Mouse (Mus musculus) embryonic facial prominence, embryonic 12.5 days (tissue): ENCODE results near the gene Ffar3. TPM values are rescaled to one million over a fixed set of nuclear protein-coding genes. Genes with fewer than 3 reads are reported as not detected.

Experiments
- ATAC-seq: fragments of 200-750 bp; cut with Nextera tagmentation; 2 replicates; pipeline ENCODE4 v1.8.0; 2017; ENCODE audit not compliant: insufficient number of reproducible peaks, insufficient read depth, low FRiP score, low TSS enrichment
- H3K27ac ChIP-seq: fragments of 300-500 bp; sonication (generic); 2 replicates; pipeline ENCODE4 v1.5.1; 2016; ENCODE audit warnings: mild to moderate bottlenecking
- H3K27me3 ChIP-seq: fragments of 300-500 bp; sonication (generic); 2 replicates; pipeline ENCODE4 v1.6.1; 2016; ENCODE audit warnings: mild to moderate bottlenecking, moderate library complexity
- H3K36me3 ChIP-seq: fragments of 300-500 bp; sonication (generic); 2 replicates; pipeline ENCODE4 v1.6.1; 2016; ENCODE audit warnings: mild to moderate bottlenecking
- H3K4me1 ChIP-seq: fragments of 300-500 bp; sonication (generic); 2 replicates; pipeline ENCODE4 v1.6.1; 2016
- H3K4me2 ChIP-seq: fragments of 300-500 bp; sonication (generic); replicated peaks from 2 replicates; pipeline ENCODE4 v1.6.1; 2016; ENCODE audit warnings: mild to moderate bottlenecking, moderate library complexity
- H3K4me3 ChIP-seq: fragments of 300-500 bp; sonication (generic); 2 replicates; pipeline ENCODE4 v1.5.1; 2016; ENCODE audit warnings: mild to moderate bottlenecking
- H3K9ac ChIP-seq: fragments of 300-500 bp; sonication (generic); 2 replicates; pipeline ENCODE4 v1.6.1; 2016; ENCODE audit warnings: mild to moderate bottlenecking, moderate library complexity
- H3K9me3 ChIP-seq: fragments of 300-500 bp; sonication (generic); 2 replicates; pipeline ENCODE4 v1.6.1; 2016; ENCODE audit warnings: mild to moderate bottlenecking, moderate library complexity
- WGBS: fragments of 180-500 bp; shearing (Covaris S2); methylation state at CpG from one replicate; pipeline ENCODE4 v1.1.7; 2016; 5-methylcytosine and 5-hydroxymethylcytosine counted together
- polyA plus RNA-seq: library from polyadenylated mRNA; unstranded; fragments of >200 nt; fragmentation: Nextera tagmentation; extraction: Ambion mirVana; gene quantifications from 2 replicates; pipeline ENCODE4 v1.2.1, GENCODE M21; 2016

Ffar3 gene
- polyA plus RNA-seq, 1 experiment from 2014 or later = 0.13 TPM

GRCm38 (mm10) chr7:30820131-30820530, 35.8 kb downstream of the Ffar3 start:
- Histone ChIP-seq H3K4me3 (no peak overlapping the region), H3K27me3 (no peaks in the 10 kb centered on the region), H3K9ac (no peak overlapping the region), H3K36me3 (no peaks in the 10 kb centered on the region), H3K9me3 (no peaks in the 10 kb centered on the region), H3K27ac (no peak overlapping the region), H3K4me1 (0 out of 2 replicates have a peak, but pooled peaks cover 9% of the 10 kb centered on the region), H3K4me2 (no peak overlapping the region)
- WGBS = 62% methylated on average over 6 of the region's 6 CpGs
- no peak for ATAC-seq

DNA sequence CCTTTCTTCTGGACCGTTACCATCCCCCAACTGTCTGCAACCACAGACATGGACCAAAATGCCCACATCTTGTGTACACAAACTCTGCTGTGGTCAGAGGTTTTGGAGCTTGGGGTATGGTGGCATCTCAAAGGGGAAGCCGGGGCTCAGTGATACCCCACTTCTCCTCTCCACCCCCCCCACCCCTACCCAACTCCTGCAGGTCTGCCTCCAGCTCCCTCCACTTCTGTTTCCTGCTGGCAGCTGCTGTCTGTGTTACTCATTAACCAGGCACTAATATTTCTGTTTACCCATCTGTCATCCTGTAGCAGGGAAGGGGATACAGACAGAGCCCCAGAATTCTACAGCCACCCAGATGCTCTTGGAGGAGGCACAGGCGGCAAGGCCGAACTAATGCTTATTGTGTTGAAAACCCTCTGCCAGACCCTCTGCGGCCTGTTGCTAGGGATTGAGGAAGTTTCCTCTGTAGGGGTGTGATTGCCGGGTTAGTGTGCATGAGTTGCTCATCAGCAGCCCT, 43.6 kb downstream of the Ffar3 start:
- Histone ChIP-seq H3K4me2 (no peak overlapping the region), H3K36me3 (no peaks in the 10 kb centered on the region), H3K9ac (no peak overlapping the region), H3K4me1 (no peaks in the 10 kb centered on the region), H3K27ac (no peak overlapping the region), H3K27me3 (no peaks in the 10 kb centered on the region), H3K9me3 (no peaks in the 10 kb centered on the region), H3K4me3 (no peak overlapping the region)
- 70% methylated on average over 6 of the region's 6 CpGs for WGBS
- ATAC-seq = no peak

DNA sequence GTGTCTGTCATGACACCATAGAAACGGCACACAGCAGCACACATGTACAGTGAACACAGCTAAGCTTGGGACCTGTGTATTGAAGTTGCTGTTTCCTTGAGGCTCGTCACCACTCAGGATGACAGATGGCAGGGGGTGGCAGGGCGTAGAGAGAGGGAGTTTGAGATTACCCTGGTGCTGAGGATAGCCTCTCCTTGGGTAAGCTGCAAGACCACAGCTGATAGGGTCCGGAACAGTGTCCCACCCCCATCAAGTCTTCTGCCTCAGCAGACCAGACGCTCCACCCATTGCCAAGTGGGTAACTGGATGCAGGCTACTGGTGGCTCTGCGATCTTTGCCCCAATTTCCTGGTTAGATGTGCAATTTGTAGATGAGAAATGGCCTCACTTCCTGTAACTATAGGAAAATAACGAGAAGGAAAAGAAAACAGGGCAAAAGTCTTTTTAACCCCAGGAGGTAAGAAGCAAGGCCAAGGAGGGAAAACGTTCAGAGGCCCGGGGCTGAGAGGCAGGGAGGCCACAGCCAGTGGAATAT, 44.2 kb downstream of the Ffar3 start:
- H3K9ac ChIP-seq = no peak overlapping the region
- H3K27me3 ChIP-seq = no peaks in the 10 kb centered on the region
- H3K9me3 ChIP-seq = no peaks in the 10 kb centered on the region
- H3K4me2 ChIP-seq = no peak overlapping the region
- H3K4me1 ChIP-seq = no peaks in the 10 kb centered on the region
- ATAC-seq = no peak
- H3K27ac ChIP-seq = no peak overlapping the region
- no peak overlapping the region for H3K4me3 ChIP-seq
- 58% methylated on average over 9 of the region's 9 CpGs for WGBS
- no peaks in the 10 kb centered on the region for H3K36me3 ChIP-seq

DNA sequence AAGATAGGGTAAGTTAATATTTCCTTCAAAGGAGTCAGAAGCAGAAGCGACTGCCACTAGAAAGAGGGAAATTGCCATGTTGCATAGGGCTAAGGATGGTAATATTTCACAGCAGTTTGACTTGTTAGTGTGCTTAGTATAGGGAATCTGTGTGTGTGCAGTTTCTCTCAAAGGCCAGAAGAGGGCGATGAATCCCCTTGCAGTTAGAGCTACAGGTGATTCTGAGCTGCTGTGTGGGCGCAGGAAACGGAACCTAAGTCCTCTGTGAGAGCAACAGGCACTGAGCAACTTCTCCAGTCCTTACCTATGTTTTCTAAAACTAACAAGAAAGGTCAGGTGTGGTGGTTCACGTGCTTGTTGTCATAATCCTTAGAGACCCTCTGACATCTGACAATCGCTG, 45.7 kb downstream of the Ffar3 start:
- Histone ChIP-seq H3K4me3 (no peak overlapping the region), H3K4me1 (no peaks in the 10 kb centered on the region), H3K27ac (no peak overlapping the region), H3K4me2 (no peak overlapping the region), H3K9ac (no peak overlapping the region), H3K27me3 (no peaks in the 10 kb centered on the region), H3K9me3 (no peaks in the 10 kb centered on the region), H3K36me3 (no peaks in the 10 kb centered on the region)
- 51% methylated on average over 6 of the region's 6 CpGs for WGBS
- ATAC-seq = no peak

DNA sequence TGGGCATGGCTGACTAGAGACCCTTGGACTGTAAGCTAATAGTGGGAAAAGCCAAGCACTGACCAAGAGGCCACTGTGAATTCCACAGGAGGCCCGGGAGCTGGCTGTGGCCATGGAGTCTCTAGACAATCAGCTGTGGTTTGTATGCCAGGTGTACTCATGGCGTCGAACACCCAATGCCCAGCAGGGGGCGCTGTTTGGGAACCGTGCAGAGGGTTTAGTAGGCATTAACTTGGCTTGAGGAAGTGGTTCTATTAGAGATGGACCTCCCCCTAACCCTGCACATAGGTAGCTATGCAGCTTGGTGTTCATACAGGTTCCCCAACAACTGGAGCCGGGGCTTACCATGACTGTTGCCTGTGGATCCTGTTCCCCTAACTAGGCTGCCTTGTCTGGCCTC, 50.1 kb downstream of the Ffar3 start:
- Histone ChIP-seq H3K36me3 (no peaks in the 10 kb centered on the region), H3K27me3 (no peaks in the 10 kb centered on the region), H3K9ac (no peak overlapping the region), H3K4me1 (no peaks in the 10 kb centered on the region), H3K9me3 (no peaks in the 10 kb centered on the region), H3K4me2 (no peak overlapping the region), H3K4me3 (no peak overlapping the region), H3K27ac (no peak overlapping the region)
- no peak for ATAC-seq
- WGBS = 48% methylated on average over 6 of the region's 6 CpGs

Other genes starting within 250 kb of the Ffar3 start
- 0.37 and 0.73 TPM in 2 replicates for gene Upk1a, start 243.3 kb downstream of the Ffar3 start, polyA plus RNA-seq
- gene Cox6b1, start 230.0 kb downstream of the Ffar3 start, polyA plus RNA-seq = 761 and 784 TPM in 2 replicates
- gene Etv2, start 220.3 kb downstream of the Ffar3 start, polyA plus RNA-seq = not detected in 2 replicates
- 151 and 154 TPM in 2 replicates for gene Rbm42, start 205.9 kb downstream of the Ffar3 start, polyA plus RNA-seq
- gene Haus5, start 191.2 kb downstream of the Ffar3 start, polyA plus RNA-seq = 54.8 and 59.3 TPM in 2 replicates
- gene Pmis2, start 184.6 kb downstream of the Ffar3 start, polyA plus RNA-seq = not detected in 2 replicates
- not detected in 2 replicates for gene 2200002J24Rik, start 157.3 kb downstream of the Ffar3 start, polyA plus RNA-seq
- 0.50 and 0.96 TPM in 2 replicates for gene Atp4a, start 144.0 kb downstream of the Ffar3 start, polyA plus RNA-seq
- 156 and 166 TPM in 2 replicates for gene Tmem147, start 126.6 kb downstream of the Ffar3 start, polyA plus RNA-seq
- 0.62 and 0.97 TPM in 2 replicates for gene Gapdhs, start 112.5 kb downstream of the Ffar3 start, polyA plus RNA-seq
- gene Sbsn, start 104.7 kb downstream of the Ffar3 start, polyA plus RNA-seq = 1.1 and 1.3 TPM in 2 replicates
- 0.32 TPM in 1 of 2 replicates, not detected in the other for gene Dmkn, start 92.4 kb downstream of the Ffar3 start, polyA plus RNA-seq
- 1.0 and 1.1 TPM in 2 replicates for gene Krtdap, start 68.3 kb downstream of the Ffar3 start, polyA plus RNA-seq
- gene Ffar2, start 32.4 kb downstream of the Ffar3 start, polyA plus RNA-seq = 0.24 TPM in 1 of 2 replicates, not detected in the other
- not detected in 2 replicates for gene Ffar1, start 5.4 kb upstream of the Ffar3 start, polyA plus RNA-seq
- gene Cd22, start 24.2 kb upstream of the Ffar3 start, polyA plus RNA-seq = 0.09 and 0.17 TPM in 2 replicates
- gene Mag, start 58.7 kb upstream of the Ffar3 start, polyA plus RNA-seq = 0.26 and 0.29 TPM in 2 replicates
- not detected in 2 replicates for gene Hamp2, start 68.5 kb upstream of the Ffar3 start, polyA plus RNA-seq
- not detected in 2 replicates for gene Hamp, start 87.9 kb upstream of the Ffar3 start, polyA plus RNA-seq
- 31.8 and 32.7 TPM in 2 replicates for gene Usf2, start 100.6 kb upstream of the Ffar3 start, polyA plus RNA-seq
- 25.6 and 26.2 TPM in 2 replicates for gene Lsr, start 117.3 kb upstream of the Ffar3 start, polyA plus RNA-seq
- gene Fam187b, start 117.6 kb upstream of the Ffar3 start, polyA plus RNA-seq = 1.4 and 2.0 TPM in 2 replicates
- 11.0 and 13.6 TPM in 2 replicates for gene Fxyd5, start 186.3 kb upstream of the Ffar3 start, polyA plus RNA-seq
- 26.0 and 36.0 TPM in 2 replicates for gene Fxyd7, start 195.3 kb upstream of the Ffar3 start, polyA plus RNA-seq
- gene Fxyd1, start 201.0 kb upstream of the Ffar3 start, polyA plus RNA-seq = 24.2 and 31.1 TPM in 2 replicates
- gene Lgi4, start 203.2 kb upstream of the Ffar3 start, polyA plus RNA-seq = 1.5 and 2.0 TPM in 2 replicates
- 16.6 and 19.2 TPM in 2 replicates for gene Fxyd3, start 220.5 kb upstream of the Ffar3 start, polyA plus RNA-seq